ENCODE assay signal across 9 mouse cellular contexts in genomic region chr9:57637272-57637671, GRCm38 (mm10). TPM values are rescaled to one million over a fixed set of nuclear protein-coding genes. Genes with fewer than 3 reads are reported as not detected.
DNase-seq lines count a peak whose midpoint lies in the region; ATAC-seq and TF ChIP-seq lines count a peak whose summit lies in the region.
"Had no signal": no experiment of that assay in that cellular context is flagged by ENCODE, and none has a peak within 500 bp of the region (broad histone marks: within the 10 kb centered on the region; RNA-seq: fewer than 3 reads in every experiment).

No protein-coding gene starts in this region.

- H3K9ac ChIP-seq in liver, embryonic 15.5 days, result 0 out of 2 replicates have a peak overlapping the region, but pooled peaks have one; percentile 21
- H3K9ac ChIP-seq in forebrain, embryonic 14.5 days (ENCODE audit: low read length), result no peak overlapping the region

- H3K4me2 ChIP-seq in liver, embryonic 15.5 days, result no peak overlapping the region
- H3K4me2 ChIP-seq in forebrain, embryonic 14.5 days (ENCODE audit: low read length), result no peak overlapping the region

- WGBS in liver, embryonic 15.5 days (ENCODE audit: insufficient replicate concordance), result 53% methylated on average over 3 of the region's 3 CpGs
- 65% methylated on average over 3 of the region's 3 CpGs for WGBS in forebrain, embryonic 14.5 days

- no peak for TF ChIP-seq POLR2A in embryonic fibroblast, embryonic 13.5 days (IDR thresholded peaks at IDR 0.05; ENCODE audit: low read depth, low read length)

- ATAC-seq in liver, embryonic 15.5 days (ENCODE audit: insufficient read depth), result no peak
- no peak for ATAC-seq in forebrain, embryonic 14.5 days

- H3K27ac ChIP-seq in layer of hippocampus, adult 2 months, result peak overlapping the region; percentile 75
- peak overlapping the region; percentile 68 for H3K27ac ChIP-seq in embryonic fibroblast, embryonic 13.5 days (ENCODE audit: insufficient read depth, low read length)
- H3K27ac ChIP-seq in liver, embryonic 15.5 days (replicated peaks), result peak overlapping the region; percentile 96
- no peak overlapping the region for H3K27ac ChIP-seq in forebrain, embryonic 14.5 days (ENCODE audit: low read depth, low read length)

- H3K4me3 ChIP-seq in layer of hippocampus, adult 2 months, result no peak overlapping the region
- no peak overlapping the region for H3K4me3 ChIP-seq in embryonic fibroblast, embryonic 13.5 days (ENCODE audit: insufficient read depth, low read length)
- no peak overlapping the region for H3K4me3 ChIP-seq in liver, embryonic 15.5 days (replicated peaks)
- no peak overlapping the region for H3K4me3 ChIP-seq in forebrain, embryonic 14.5 days (ENCODE audit: low read depth, low read length)

- DNase-seq in layer of hippocampus, adult 2 months (ENCODE audit: low spot score in 2 of 2), result no peak
- DNase-seq in layer of hippocampus, adult 9-11 months, result no peak
- DNase-seq in brain, adult 2 months (ENCODE audit: low read depth, low spot score), result peak; percentile 52
- DNase-seq in frontal cortex, postnatal 25 days (ENCODE audit: low spot score in 2 of 2), result no peak
- no peak for DNase-seq in forebrain, embryonic 14.5 days (ENCODE audit: low spot score)

- peaks cover 51% of the 10 kb centered on the region for H3K4me1 ChIP-seq in embryonic fibroblast, embryonic 13.5 days (ENCODE audit: control insufficient read depth, insufficient read depth, low read length)
- H3K4me1 ChIP-seq in liver, embryonic 15.5 days (replicated peaks), result peaks cover 91% of the 10 kb centered on the region
- peaks cover 31% of the 10 kb centered on the region for H3K4me1 ChIP-seq in forebrain, embryonic 14.5 days (ENCODE audit: control insufficient read depth, insufficient read depth, low read length)

- no peak for TF ChIP-seq CTCF in layer of hippocampus, adult 2 months (conservative IDR thresholded peaks at IDR 0.05)
- TF ChIP-seq CTCF in embryonic fibroblast, embryonic 13.5 days (IDR thresholded peaks at IDR 0.05; ENCODE audit: borderline replicate concordance, insufficient read depth, low read length), result no peak

- no peaks in the 10 kb centered on the region for H3K27me3 ChIP-seq in liver, embryonic 15.5 days
- H3K27me3 ChIP-seq in forebrain, embryonic 14.5 days (replicated peaks; ENCODE audit: control insufficient read depth, insufficient read depth, low read length), result no peaks in the 10 kb centered on the region

- H3K9me3 ChIP-seq in liver, embryonic 15.5 days (replicated peaks), result no peaks in the 10 kb centered on the region
- H3K9me3 ChIP-seq in forebrain, embryonic 14.5 days (replicated peaks; ENCODE audit: control insufficient read depth, low read length), result no peaks in the 10 kb centered on the region

- peaks cover 29% of the 10 kb centered on the region for H3K36me3 ChIP-seq in liver, embryonic 15.5 days (replicated peaks)
- peaks cover 25% of the 10 kb centered on the region for H3K36me3 ChIP-seq in forebrain, embryonic 14.5 days (ENCODE audit: control insufficient read depth, insufficient read depth, low read length)

RNA-seq across cellular contexts. Expression of gene Csk, which starts 16.2 kb away (rescaled TPM):
- 10 to 100 TPM; 34.7 to 37.5 TPM for total RNA-seq in layer of hippocampus, adult 2 months (2021)
- polyA plus RNA-seq in embryonic fibroblast, embryonic 13.5 days (2011; ENCODE audit: insufficient read length, low read depth, missing spikeins), result 51.2 and 56.2 TPM in 2 replicates
- 15.4 and 15.9 TPM in 2 replicates for polyA plus RNA-seq in liver, embryonic 15.5 days (2015; fragmentation: Nextera tagmentation; extraction: Ambion mirVana)
- 29.2 and 29.3 TPM in 2 replicates for polyA plus RNA-seq in forebrain, embryonic 14.5 days (2014; fragmentation: Nextera tagmentation; extraction: Ambion mirVana)

RNA-seq across cellular contexts. Expression of gene Lman1l, which starts 16.7 kb away (rescaled TPM):
- not detected for total RNA-seq in layer of hippocampus, adult 2 months (2021)
- polyA plus RNA-seq in embryonic fibroblast, embryonic 13.5 days (2011; ENCODE audit: insufficient read length, low read depth, missing spikeins), result not detected in 2 replicates
- polyA plus RNA-seq in liver, embryonic 15.5 days (2015; fragmentation: Nextera tagmentation; extraction: Ambion mirVana), result not detected in 2 replicates
- polyA plus RNA-seq in forebrain, embryonic 14.5 days (2014; fragmentation: Nextera tagmentation; extraction: Ambion mirVana), result not detected in 2 replicates
- total RNA-seq: megakaryocyte-erythroid progenitor cell, adult 5-6 weeks had no signal
- polyA plus RNA-seq: gonadal fat pad, adult 2 months had no signal

RNA-seq across cellular contexts. Expression of gene Cplx3, which starts 31.2 kb away (rescaled TPM):
- 1 to 10 TPM; 3.7 to 5.9 TPM for total RNA-seq in layer of hippocampus, adult 2 months (2021)
- not detected in 2 replicates for polyA plus RNA-seq in embryonic fibroblast, embryonic 13.5 days (2011; ENCODE audit: insufficient read length, low read depth, missing spikeins)
- not detected in 2 replicates for polyA plus RNA-seq in liver, embryonic 15.5 days (2015; fragmentation: Nextera tagmentation; extraction: Ambion mirVana)
- polyA plus RNA-seq in forebrain, embryonic 14.5 days (2014; fragmentation: Nextera tagmentation; extraction: Ambion mirVana), result 0.34 and 0.36 TPM in 2 replicates
- total RNA-seq: megakaryocyte-erythroid progenitor cell, adult 5-6 weeks had no signal
- polyA plus RNA-seq: gonadal fat pad, adult 2 months had no signal

RNA-seq across cellular contexts. Expression of gene Cyp1a2, which starts 46.2 kb away (rescaled TPM):
- not detected for total RNA-seq in layer of hippocampus, adult 2 months (2021)
- polyA plus RNA-seq in embryonic fibroblast, embryonic 13.5 days (2011; ENCODE audit: insufficient read length, low read depth, missing spikeins), result not detected in 2 replicates
- 0.14 and 0.15 TPM in 2 replicates for polyA plus RNA-seq in liver, embryonic 15.5 days (2015; fragmentation: Nextera tagmentation; extraction: Ambion mirVana)
- polyA plus RNA-seq in forebrain, embryonic 14.5 days (2014; fragmentation: Nextera tagmentation; extraction: Ambion mirVana), result not detected in 2 replicates
- total RNA-seq: megakaryocyte-erythroid progenitor cell, adult 5-6 weeks had no signal

RNA-seq across cellular contexts. Expression of gene Ulk3, which starts 48.0 kb away (rescaled TPM):
- 10 to 100 TPM; 32.7 to 35.4 TPM for total RNA-seq in layer of hippocampus, adult 2 months (2021)
- polyA plus RNA-seq in embryonic fibroblast, embryonic 13.5 days (2011; ENCODE audit: insufficient read length, low read depth, missing spikeins), result 17.6 and 19.4 TPM in 2 replicates
- 3.5 and 4.4 TPM in 2 replicates for polyA plus RNA-seq in liver, embryonic 15.5 days (2015; fragmentation: Nextera tagmentation; extraction: Ambion mirVana)
- polyA plus RNA-seq in forebrain, embryonic 14.5 days (2014; fragmentation: Nextera tagmentation; extraction: Ambion mirVana), result 5.2 and 10.8 TPM in 2 replicates
